Mouse (Mus musculus) neural tube, embryonic 11.5 days (tissue): ENCODE data around the gene Gstp2. TPM values are rescaled to one million over a fixed set of nuclear protein-coding genes. Genes with fewer than 3 reads are reported as not detected.
"Not testable (repeated sequence)": the region's sequence is repeated elsewhere in the genome, so short reads cannot be mapped to it uniquely, and the experiment has no call there.

Experiments used
- ATAC-seq: fragments of 200-750 bp; cut with Nextera tagmentation; 2 replicates; pipeline ENCODE4 v1.8.0; 2017; ENCODE audit warnings: moderate number of reproducible peaks, mild to moderate bottlenecking, moderate TSS enrichment, moderate library complexity; ENCODE audit not compliant: insufficient read depth, low FRiP score, low TSS enrichment
- DNase-seq: peaks from one replicate; pipeline ENCODE4 v3.0.0-alpha.2; 2015; ENCODE audit warnings: low spot score
- H3K27ac ChIP-seq: fragments of 300-500 bp; sonication (generic); 2 replicates; pipeline ENCODE4 v1.5.1; 2014; ENCODE audit warnings: low read depth, mild to moderate bottlenecking, low read length
- H3K27me3 ChIP-seq: fragments of 300-500 bp; sonication (generic); 2 replicates; pipeline ENCODE4 v1.6.1; 2014; ENCODE audit warnings: mild to moderate bottlenecking, low read length, mixed read lengths; ENCODE audit not compliant: control insufficient read depth, insufficient read depth
- H3K36me3 ChIP-seq: fragments of 300-500 bp; sonication (generic); 2 replicates; pipeline ENCODE4 v1.6.1; 2014; ENCODE audit warnings: mild to moderate bottlenecking, low read length, moderate library complexity, mixed read lengths; ENCODE audit not compliant: control insufficient read depth, insufficient read depth
- H3K4me1 ChIP-seq: fragments of 300-500 bp; sonication (generic); 2 replicates; pipeline ENCODE4 v1.6.1; 2014; ENCODE audit warnings: low read length, mixed read lengths; ENCODE audit not compliant: control insufficient read depth, insufficient read depth
- H3K4me2 ChIP-seq: fragments of 300-500 bp; sonication (generic); 2 replicates; pipeline ENCODE4 v1.6.1; 2014; ENCODE audit warnings: low read depth, mild to moderate bottlenecking, moderate library complexity
- H3K4me3 ChIP-seq: fragments of 300-500 bp; sonication (generic); 2 replicates; pipeline ENCODE4 v1.5.1; 2014; ENCODE audit warnings: low read depth, low read length
- H3K9ac ChIP-seq: fragments of 300-500 bp; sonication (generic); 2 replicates; pipeline ENCODE4 v1.6.1; 2014; ENCODE audit warnings: mild to moderate bottlenecking, low read length
- H3K9me3 ChIP-seq: fragments of 300-500 bp; sonication (generic); 2 replicates; pipeline ENCODE4 v1.6.1; 2016; ENCODE audit warnings: low read length; ENCODE audit not compliant: control insufficient read depth
- WGBS: fragments of 180-500 bp; shearing (Covaris S2); extraction: QIAGEN DNeasy Blood & Tissue Kit; methylation state at CpG from one replicate; pipeline ENCODE4 v1.1.7; 2014; 5-methylcytosine and 5-hydroxymethylcytosine counted together
- polyA plus RNA-seq: library from polyadenylated mRNA; unstranded; fragments of >200 nt; fragmentation: Nextera tagmentation; extraction: Ambion mirVana; gene quantifications from 2 replicates; pipeline ENCODE4 v1.2.1, GENCODE M21; 2014

The Gstp2 gene
- polyA plus RNA-seq, 1 experiment from 2014 or later: 0.68 TPM

DNA sequence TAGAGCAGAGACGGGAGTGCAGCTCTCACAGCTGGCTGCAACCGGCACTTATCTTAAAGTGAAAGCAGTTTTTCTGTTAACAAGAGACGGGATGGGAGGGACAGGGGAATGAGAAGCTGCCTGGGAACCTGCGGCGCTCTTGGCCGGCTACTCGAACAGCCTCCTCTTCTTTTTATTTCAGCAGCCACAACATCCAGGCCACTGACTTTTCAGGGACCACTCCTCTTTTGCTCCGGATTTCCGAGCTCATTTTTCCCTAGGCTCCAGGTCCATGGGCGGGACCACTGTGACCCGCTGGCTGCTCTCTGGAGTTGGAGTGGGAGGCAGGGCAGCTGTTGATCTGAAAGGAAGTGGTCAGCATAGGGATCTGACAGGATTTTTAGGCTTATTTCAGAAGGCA, 18.7 kb upstream of the Gstp2 start:
- H3K4me2 ChIP-seq, H3K27ac ChIP-seq, H3K9ac ChIP-seq, H3K4me1 ChIP-seq, H3K4me3 ChIP-seq, DNase-seq, ATAC-seq, H3K9me3 ChIP-seq, H3K36me3 ChIP-seq, H3K27me3 ChIP-seq: not testable (repeated sequence)
- WGBS: 50% methylated on average over 2 of the region's 11 CpGs

DNA sequence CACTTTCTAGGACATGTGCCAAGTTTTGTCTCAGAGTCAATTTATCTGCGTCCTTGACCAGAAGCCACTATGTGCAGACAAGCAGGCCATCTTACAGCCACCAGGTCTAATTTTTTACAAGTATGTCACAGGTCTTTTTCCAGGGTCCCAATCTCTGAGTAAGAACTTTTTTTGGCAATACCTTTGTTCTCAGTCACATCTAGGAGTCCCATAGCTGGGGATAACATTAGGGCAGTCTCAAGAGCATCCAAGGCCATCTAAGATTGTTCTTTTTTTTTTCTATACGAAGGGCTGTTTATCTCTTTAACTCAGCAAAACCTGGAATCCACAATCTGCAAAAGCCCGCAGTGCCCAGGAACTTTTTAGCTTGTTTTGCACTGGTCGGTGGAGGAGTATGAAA, 17.5 kb upstream of the Gstp2 start:
- WGBS: 86% methylated on average over 2 of the region's 4 CpGs
- not testable (repeated sequence) for DNase-seq

DNA sequence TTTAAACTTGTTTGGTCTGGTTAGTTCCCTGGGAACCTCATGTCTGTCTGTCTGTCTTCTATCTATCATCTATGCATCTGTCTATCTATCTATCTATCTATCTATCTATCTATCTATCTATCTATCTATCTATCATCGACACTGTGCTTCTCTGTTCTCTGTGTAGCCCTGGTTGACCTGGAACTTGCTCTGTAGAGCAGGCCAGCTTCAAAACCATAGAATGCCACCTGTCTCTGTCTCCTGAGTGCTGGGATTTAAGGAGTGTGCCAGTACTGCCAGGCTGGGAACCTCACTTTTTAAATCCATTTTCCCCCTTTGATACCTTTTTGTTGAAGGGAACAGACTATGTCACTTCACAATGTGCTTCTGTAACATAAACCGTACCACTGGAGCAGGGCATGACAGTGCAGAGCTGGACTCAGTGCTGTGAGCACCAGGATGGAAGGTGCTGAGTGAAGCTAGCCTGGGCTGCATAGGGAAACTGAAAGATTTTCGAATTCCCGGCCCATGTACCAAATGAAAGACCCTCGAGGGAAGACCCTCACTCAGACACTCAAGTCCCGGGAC, 15.2 kb upstream of the Gstp2 start:
- Histone ChIP-seq H3K36me3 (no peaks in the 10 kb centered on the region), H3K4me3 (no peak overlapping the region), H3K9ac (no peak overlapping the region), H3K4me1 (no peaks in the 10 kb centered on the region), H3K27me3 (no peaks in the 10 kb centered on the region), H3K9me3 (no peaks in the 10 kb centered on the region), H3K4me2 (no peak overlapping the region), H3K27ac (no peak overlapping the region)
- WGBS: 90% methylated on average over 6 of the region's 6 CpGs
- ATAC-seq (no peak), DNase-seq (no peak)

More for the DNA sequence above, 17.5 kb upstream of the Gstp2 start:
- H3K4me2 ChIP-seq, H3K4me1 ChIP-seq, H3K27ac ChIP-seq, H3K27me3 ChIP-seq, ATAC-seq, H3K9ac ChIP-seq, H3K36me3 ChIP-seq, H3K4me3 ChIP-seq, H3K9me3 ChIP-seq: not testable (repeated sequence)

DNA sequence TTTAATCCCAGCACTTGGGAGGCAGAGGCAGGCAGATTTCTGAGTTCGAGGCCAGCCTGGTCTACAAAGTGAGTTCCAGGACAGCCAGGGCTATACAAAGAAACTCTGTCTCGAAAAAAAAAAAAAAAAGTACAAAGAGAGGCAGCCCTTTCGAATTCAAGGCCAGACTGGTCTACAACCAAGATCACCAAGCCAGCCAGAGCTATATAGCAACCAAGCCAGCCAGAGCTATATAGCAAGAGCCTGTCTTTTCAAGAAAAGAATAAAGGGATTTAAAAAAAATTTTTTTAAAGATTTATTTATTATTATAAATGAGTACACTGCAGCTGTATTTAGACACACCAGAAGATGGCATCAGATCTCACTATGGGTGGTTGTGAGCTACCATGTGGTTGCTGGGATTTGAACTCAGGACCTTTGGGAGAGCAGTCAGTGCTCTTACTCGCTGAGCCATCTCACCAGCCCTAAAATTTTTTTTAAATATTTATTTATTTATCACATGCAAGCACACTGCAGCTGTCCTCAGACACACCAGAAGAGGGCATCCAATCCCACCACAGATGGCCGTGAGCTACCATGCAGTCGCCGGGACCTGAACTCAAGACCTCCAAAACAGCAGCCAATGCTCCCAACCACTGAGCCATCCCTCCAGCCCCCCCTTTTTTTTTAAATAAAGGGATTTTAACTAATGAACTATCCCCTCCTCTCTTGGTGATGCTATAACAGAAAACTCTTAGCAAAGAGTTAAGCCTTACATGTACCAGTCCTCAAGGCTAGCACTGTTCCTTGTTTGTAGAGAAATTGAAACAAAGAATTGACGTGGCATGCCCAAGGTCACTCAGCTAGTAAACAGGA, 14.4 kb upstream of the Gstp2 start:
- H3K4me3 ChIP-seq, DNase-seq, ATAC-seq, H3K27ac ChIP-seq, H3K9me3 ChIP-seq, H3K9ac ChIP-seq, H3K4me2 ChIP-seq, H3K4me1 ChIP-seq, H3K27me3 ChIP-seq, H3K36me3 ChIP-seq: not testable (repeated sequence)
- 85% methylated on average over 8 of the region's 8 CpGs for WGBS

DNA sequence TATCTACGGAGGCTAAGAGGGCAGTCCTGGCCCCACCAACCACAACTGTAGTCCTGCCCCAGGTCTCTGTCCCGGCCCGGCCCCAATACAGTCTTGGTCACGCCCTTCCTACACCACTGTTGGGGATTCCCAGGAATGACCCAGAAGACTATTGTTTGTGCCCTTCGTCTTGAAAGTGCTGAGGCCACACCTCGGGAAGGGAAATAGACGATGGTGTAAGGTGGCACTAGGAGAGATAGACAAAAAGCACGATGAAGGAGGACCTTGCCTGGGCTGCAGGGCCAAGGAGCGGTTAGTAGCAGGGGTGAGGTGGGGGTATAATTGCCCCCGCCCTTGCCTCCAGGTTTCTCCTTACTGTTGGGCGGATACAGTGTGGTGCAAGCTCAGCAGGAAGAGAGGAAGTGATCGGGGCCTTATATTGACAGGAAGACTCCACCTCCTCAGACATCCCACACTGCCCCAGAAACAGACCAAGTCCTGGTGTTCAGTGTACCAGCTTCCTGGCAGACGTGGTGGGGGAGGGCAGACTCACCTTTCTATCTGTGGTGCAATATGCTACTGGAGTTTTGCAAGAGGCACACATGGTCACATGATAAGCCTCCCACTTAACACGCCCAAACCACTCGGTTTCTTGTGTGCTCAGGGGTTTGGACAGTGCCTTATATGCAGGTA, 13.4 kb upstream of the Gstp2 start, which contains the start of gene Gstp3:
Gstp3 (minus strand) TSS at position 501 of the 672 bp plus-strand sequence.
- ATAC-seq (no peak), DNase-seq (no peak)
- 76% methylated on average over 15 of the region's 15 CpGs for WGBS
- Histone ChIP-seq H3K9ac (no peak within 1 kb of the TSS), H3K27me3 (no peaks in the 10 kb centered on the region), H3K4me1 (no peaks in the 10 kb centered on the region), H3K36me3 (no peaks in the 10 kb centered on the region), H3K9me3 (no peaks in the 10 kb centered on the region), H3K27ac (no peak within 1 kb of the TSS), H3K4me2 (no peak within 1 kb of the TSS), H3K4me3 (no peak within 1 kb of the TSS)

DNA sequence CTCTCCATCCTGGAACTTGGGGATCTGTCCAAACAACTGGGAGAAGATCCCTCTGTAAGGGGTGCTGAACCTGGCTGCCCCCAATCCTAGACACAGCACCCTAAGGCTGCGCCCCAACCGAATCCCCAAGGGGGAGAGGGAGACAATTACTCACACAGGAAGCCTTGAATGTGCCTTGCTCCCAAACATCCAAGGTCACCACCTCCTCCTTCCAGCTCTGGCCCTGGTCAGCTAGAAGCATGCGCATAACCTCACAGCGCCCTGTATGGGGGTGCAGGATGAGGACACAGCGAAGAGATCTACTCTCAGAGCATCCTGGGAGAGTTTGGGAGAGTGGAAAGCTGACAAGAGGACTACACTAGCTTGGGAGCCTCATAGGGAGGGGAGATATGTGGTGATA, 12.8 kb upstream of the Gstp2 start:
- 94% methylated on average over 5 of the region's 5 CpGs for WGBS
- Histone ChIP-seq H3K36me3 (no peaks in the 10 kb centered on the region), H3K27me3 (no peaks in the 10 kb centered on the region), H3K9me3 (no peaks in the 10 kb centered on the region), H3K4me1 (no peaks in the 10 kb centered on the region), H3K4me2 (no peak overlapping the region), H3K9ac (no peak overlapping the region), H3K4me3 (no peak overlapping the region), H3K27ac (no peak overlapping the region)
- ATAC-seq: no peak
- no peak for DNase-seq

DNA sequence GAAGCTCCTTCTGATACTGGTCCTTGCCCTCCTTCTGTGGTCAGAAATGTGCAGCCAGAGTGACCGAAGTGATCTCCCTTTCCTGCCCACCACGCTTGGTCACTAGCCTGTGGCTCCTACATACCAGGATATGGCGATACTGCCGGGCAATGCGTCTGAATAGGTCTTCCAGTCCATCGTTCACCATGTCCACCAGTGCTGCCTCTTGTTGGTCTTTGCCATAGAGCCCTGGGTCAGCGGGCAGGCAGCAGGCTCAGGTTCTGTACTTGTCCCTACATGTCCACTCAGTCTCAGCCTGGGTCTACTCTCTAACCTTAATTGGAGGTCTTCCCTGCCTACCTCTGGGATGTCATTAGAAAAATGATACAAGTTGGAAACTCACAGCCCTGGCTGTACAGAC, 12.1 kb upstream of the Gstp2 start:
- no peak for ATAC-seq
- H3K9me3 ChIP-seq: no peaks in the 10 kb centered on the region
- no peak overlapping the region for H3K4me3 ChIP-seq
- 91% methylated on average over 7 of the region's 7 CpGs for WGBS
- no peak overlapping the region for H3K4me2 ChIP-seq
- no peaks in the 10 kb centered on the region for H3K36me3 ChIP-seq
- no peaks in the 10 kb centered on the region for H3K4me1 ChIP-seq
- no peak overlapping the region for H3K27ac ChIP-seq
- no peak overlapping the region for H3K9ac ChIP-seq
- no peaks in the 10 kb centered on the region for H3K27me3 ChIP-seq
- no peak for DNase-seq

DNA sequence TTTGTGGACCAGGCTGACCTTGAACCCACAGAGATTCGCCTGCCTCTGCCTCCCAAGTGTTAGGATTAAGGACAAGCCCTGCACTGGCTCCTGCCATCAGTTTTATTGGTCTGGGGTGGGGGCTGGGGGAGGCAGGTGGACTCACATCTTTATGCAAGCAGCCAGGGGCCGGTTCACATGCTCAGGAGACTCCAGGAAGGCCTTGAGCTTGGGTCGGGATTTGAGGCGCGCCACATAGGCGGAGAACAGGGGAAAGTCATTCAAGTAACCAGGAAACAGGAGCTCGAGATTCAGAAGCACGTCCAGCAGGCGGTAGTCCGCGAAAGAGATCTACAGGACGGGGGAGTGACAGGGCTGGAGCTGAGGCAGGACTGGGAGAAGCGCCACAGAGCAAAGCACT, 11.6 kb upstream of the Gstp2 start:
- Histone ChIP-seq H3K4me3 (no peak overlapping the region), H3K9me3 (no peaks in the 10 kb centered on the region), H3K4me1 (no peaks in the 10 kb centered on the region), H3K36me3 (no peaks in the 10 kb centered on the region), H3K4me2 (no peak overlapping the region), H3K27ac (no peak overlapping the region), H3K27me3 (no peaks in the 10 kb centered on the region), H3K9ac (no peak overlapping the region)
- no peak for ATAC-seq
- no peak for DNase-seq
- WGBS: 90% methylated on average over 13 of the region's 13 CpGs
